Mouse (Mus musculus) common myeloid progenitor, adult 5-6 weeks (primary cell): ENCODE results near the gene Emc7. TPM values are rescaled to one million over a fixed set of nuclear protein-coding genes. Genes with fewer than 3 reads are reported as not detected.

Source experiments
- ATAC-seq: replicated peaks from 2 replicates; pipeline ENCODE4 v1.8.0; 2016; ENCODE audit warnings: low read depth, mild to moderate bottlenecking, moderate TSS enrichment, inconsistent platforms; ENCODE audit not compliant: poor library complexity, severe bottlenecking
- total RNA-seq: library from RNA; stranded (forward); fragments of 200-1000, 187-1606 nt; gene quantifications from 2 replicates; pipeline ENCODE4 v1.2.3, GENCODE M21; 2017

The Emc7 gene
- total RNA-seq, 1 experiment from 2014 or later: 8.8 TPM

GRCm38 (mm10) chr2:112474997-112475724 lies 20.4 kb downstream of the Emc7 start:
- no peak for ATAC-seq

GRCm38 (mm10) chr2:112476554-112476953 lies 21.8 kb downstream of the Emc7 start:
- ATAC-seq: no peak

GRCm38 (mm10) chr2:112480669-112481068 lies 25.9 kb downstream of the Emc7 start, which contains the start of gene Chrm5:
TSS of gene Chrm5 (minus strand) at chr2:112480769.
- ATAC-seq: no peak

GRCm38 (mm10) chr2:112481564-112481963 lies 26.8 kb downstream of the Emc7 start:
- ATAC-seq: peak; percentile 87

- no peak for ATAC-seq
Measured at GRCm38 (mm10) chr2:112482533-112483333, 27.9 kb downstream of the Emc7 start.

- no peak for ATAC-seq
Measured at GRCm38 (mm10) chr2:112483334-112483651, 28.5 kb downstream of the Emc7 start.

- ATAC-seq: no peak
Measured at GRCm38 (mm10) chr2:112484886-112485285, 30.1 kb downstream of the Emc7 start.

GRCm38 (mm10) chr2:112490483-112491196 lies 35.8 kb downstream of the Emc7 start:
- no peak for ATAC-seq

GRCm38 (mm10) chr2:112491629-112492028 lies 36.8 kb downstream of the Emc7 start:
- ATAC-seq: no peak

GRCm38 (mm10) chr2:112492431-112492855 lies 37.6 kb downstream of the Emc7 start:
- ATAC-seq: peak; percentile 14; the same call in 1 of the 2 replicates

GRCm38 (mm10) chr2:112492856-112493538 lies 38.2 kb downstream of the Emc7 start, which contains the start of gene Aven:
TSS of gene Aven (plus strand) at chr2:112492964.
- peak; percentile 69 for ATAC-seq

GRCm38 (mm10) chr2:112493539-112494260 lies 38.9 kb downstream of the Emc7 start:
- ATAC-seq: peak; percentile 17

- ATAC-seq: no peak
Measured at GRCm38 (mm10) chr2:112497851-112498250, 43.1 kb downstream of the Emc7 start.

GRCm38 (mm10) chr2:112501209-112501608 lies 46.4 kb downstream of the Emc7 start:
- ATAC-seq: peak; percentile 100

GRCm38 (mm10) chr2:112503978-112504377 lies 49.2 kb downstream of the Emc7 start:
- ATAC-seq: no peak

- no peak for ATAC-seq
Measured at GRCm38 (mm10) chr2:112506841-112507435, 52.1 kb downstream of the Emc7 start.

- peak; percentile 67 for ATAC-seq
Measured at GRCm38 (mm10) chr2:112507444-112507843, 52.6 kb downstream of the Emc7 start.

GRCm38 (mm10) chr2:112510140-112510539 lies 55.3 kb downstream of the Emc7 start:
- peak; percentile 88 for ATAC-seq

GRCm38 (mm10) chr2:112513036-112513435 lies 58.2 kb downstream of the Emc7 start:
- peak; percentile 50 for ATAC-seq
